Mouse (Mus musculus) lung, postnatal 14 days (tissue): ENCODE data around the gene Dnajc17.

Experiments used
- DNase-seq: peaks from one replicate; pipeline ENCODE4 v3.0.0; 2021

Dnajc17 gene

DNA sequence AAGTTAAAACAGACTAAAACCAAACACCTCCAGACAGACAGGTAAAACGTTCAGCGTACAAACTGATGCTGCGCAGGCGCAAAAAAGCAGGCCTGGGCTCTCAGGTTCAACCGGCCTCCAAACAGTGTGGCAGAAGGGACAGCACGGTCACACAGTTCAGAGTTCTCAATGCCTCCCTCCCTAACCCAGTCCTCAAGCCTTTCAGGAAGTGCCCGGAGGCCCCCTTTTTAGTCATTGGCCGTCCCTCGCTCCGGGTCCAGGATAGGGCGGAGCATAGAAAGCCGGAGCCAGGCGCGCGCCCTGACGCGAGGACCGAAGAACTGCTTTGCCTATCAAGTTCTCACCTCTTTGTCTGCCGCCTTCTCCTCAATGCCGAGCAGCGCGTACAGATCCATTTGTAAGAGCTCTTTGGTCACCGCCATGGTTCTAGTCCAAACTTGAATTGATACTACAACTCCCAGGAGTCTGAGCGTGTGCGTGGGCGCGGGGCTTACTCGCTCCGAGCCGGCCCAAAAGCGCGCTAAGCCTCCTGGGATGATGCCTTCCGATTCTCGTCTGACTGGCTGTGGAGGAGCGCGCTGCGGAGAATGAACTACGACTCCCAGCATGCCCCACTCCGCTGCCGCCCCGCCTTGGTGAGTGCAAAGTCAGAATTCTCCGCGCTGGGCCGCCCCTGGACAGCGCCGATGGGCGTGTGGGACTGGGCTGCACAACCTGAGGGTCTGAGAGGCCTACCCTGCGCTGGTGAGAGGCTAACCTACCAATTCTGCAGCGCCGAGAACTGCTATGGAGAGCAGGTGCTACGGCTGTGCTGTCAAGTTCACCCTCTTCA lies at the start of gene Dnajc17, which contains the start of gene Zfyve19:
TSS of gene Dnajc17 (minus strand) at position 452 of the 832 bp plus-strand sequence.
TSS of gene Zfyve19 (plus strand) at position 274 of the 832 bp plus-strand sequence.
- DNase-seq, result peak; percentile 94

DNA sequence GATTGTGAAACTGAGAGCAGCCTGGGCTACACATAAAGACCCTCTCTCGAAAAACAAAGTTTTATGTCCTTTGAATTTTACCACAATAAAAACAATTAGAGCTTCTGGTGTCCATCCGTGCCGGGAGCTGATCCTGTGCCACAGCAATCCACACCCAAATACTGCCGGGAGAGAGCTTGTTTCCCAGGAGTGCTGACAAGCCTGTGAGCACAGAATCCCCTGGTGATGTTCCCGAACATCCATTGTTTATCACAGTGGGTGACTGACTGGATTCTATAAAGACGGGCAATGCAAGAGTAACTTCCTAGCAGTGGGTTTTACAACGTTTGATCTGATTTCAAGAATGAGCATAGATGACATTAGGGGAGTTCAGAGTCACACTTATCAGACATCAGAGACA lies 46.4 kb upstream of the Dnajc17 start:
- no peak for DNase-seq

DNA sequence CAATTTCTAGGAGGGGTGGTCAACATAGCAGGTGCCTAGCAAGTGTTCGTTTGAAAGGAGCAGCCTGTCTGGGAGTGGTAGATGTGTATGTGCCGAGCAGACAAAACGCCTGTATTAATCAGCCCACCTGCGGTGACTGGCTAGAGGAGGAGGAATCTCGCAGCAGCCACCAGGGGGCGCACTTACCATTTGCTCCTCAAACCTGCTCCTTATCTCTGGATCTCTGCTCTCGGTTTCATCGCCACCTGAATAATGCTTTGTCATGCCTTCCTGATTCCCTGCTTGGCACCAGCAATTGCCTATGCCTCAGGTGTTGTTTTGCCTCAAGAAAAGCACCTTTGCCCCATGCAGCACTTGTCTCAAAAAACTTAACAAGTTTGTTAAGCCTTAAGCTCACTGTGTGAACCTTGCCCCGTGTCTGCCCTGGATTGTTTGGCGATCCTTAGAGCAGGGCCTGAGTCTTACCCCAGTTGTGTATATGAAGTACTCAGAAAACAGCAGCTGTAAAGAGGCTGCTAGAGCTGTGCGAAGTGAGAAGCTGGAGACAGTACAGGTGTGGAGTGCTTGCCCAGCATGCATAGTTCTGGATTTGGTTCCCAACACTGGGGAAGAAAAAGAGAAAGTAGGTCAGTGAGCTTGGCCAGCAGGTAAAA lies 42.4 kb upstream of the Dnajc17 start:
- peak; percentile 93 for DNase-seq

DNA sequence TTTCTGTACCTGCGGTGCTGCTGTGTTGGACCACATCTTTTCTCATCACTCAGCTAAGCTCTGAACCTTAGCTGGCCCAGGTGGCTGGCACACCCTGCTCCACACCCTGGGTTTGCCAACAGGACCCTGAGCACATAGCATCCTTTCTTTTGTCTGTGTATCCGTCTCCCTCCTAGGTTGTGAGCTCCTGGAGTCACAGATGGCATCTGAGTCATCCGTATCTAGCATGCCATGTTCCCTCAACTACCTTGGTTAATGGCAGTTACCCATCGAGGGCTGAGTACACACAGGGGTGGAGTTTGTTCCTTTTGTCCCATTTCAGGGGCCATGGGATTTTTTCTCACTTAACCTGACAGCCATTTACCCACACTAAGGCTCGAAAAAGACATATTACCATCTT lies 41.8 kb upstream of the Dnajc17 start:
- no peak for DNase-seq

DNA sequence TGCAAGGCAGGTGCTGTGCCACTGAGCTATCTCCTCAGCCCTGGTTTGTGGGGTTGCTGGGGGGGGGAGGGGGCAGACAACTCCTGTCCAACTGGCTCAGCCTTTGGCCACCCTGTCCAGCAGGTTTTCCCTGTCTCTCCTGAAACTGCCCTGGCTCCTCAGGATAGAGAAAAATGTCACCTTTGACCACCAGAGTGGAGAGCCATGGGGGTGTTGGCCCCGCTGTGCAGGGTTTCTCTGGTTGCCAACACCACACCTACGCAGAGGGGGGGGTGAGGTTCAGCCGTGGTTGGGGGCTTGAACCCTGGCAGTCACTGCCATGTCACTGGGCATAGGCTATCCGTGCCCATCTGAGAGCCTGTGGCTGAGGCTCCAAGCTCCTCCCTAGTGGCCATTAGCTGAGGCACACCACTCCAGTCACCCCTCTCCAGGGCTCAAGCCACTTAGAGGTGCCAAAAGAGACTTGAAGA lies 41.0 kb upstream of the Dnajc17 start:
- DNase-seq, result no peak

DNA sequence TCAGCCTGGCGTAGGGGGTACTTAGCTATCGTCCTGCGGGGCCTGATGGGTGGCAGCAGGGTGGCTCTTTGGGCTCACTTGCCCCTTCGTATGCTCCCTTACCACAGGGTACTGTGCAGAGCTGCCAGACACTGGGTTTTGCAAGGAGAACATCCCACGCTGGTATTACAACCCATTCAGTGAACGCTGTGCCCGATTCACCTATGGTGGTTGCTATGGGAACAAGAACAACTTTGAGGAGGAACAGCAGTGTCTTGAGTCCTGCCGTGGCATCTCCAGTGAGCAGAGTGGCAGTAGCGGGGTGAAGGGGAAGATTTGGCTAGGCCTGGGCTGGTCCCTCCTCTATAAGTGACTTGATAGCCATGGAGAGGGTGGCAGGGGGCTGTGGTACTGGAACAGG lies 39.3 kb upstream of the Dnajc17 start:
- no peak for DNase-seq

DNA sequence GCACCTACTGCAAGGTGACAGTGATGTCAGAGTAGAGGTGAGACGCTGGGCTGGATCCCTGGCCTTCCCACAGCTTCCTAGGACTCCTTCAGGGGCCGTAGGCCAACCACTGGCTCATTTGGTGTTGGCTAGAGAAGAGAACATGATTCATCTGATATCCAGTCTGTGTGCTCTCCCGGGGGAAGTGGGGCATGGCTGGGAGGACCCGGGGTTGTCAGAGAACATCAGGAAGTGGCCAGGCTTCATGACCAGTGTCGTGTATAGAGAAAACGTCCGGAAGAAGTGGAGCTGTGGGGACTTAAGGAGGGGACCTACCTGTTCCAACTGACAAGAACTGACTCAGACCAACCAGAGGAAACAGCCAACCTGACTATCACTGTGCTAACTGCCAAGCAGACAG lies 36.7 kb upstream of the Dnajc17 start:
- DNase-seq, result no peak

DNA sequence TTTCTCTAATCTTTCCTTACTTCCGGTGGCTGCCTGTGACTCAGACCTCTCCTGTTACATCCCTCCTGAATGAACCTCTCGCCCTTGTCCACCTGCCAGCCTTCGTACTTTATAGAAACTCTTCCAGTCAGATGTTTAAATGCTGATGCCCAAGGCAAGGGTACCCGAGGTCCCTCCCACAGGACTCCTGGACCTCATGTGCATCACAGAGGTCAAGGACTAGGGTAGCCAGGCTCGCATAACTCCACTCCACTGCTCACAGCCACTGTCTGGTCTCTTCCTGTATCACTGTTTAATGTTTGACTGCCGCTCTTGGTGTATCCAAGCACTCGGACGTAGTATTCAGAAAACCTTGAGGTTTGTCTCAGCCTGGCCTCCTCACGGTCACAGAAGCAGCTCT lies 34.0 kb upstream of the Dnajc17 start:
- no peak for DNase-seq

DNA sequence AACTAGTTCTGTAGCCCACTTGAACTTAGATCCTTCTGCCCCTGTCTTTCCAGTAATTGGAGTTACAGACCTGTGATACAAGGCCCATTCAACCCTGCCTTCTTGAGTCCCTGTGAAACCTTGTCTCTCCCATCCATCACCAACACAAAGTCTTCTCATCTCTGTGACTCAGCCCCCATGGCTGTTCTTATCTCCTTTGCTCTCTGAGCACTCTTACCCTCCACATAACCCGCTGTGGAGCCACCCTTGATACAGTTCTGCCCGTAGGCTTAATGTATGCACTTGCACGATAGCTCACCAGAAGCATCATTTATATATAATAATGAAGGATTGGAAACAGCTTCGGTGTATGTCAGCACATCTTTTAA lies 32.2 kb upstream of the Dnajc17 start:
- no peak for DNase-seq

DNA sequence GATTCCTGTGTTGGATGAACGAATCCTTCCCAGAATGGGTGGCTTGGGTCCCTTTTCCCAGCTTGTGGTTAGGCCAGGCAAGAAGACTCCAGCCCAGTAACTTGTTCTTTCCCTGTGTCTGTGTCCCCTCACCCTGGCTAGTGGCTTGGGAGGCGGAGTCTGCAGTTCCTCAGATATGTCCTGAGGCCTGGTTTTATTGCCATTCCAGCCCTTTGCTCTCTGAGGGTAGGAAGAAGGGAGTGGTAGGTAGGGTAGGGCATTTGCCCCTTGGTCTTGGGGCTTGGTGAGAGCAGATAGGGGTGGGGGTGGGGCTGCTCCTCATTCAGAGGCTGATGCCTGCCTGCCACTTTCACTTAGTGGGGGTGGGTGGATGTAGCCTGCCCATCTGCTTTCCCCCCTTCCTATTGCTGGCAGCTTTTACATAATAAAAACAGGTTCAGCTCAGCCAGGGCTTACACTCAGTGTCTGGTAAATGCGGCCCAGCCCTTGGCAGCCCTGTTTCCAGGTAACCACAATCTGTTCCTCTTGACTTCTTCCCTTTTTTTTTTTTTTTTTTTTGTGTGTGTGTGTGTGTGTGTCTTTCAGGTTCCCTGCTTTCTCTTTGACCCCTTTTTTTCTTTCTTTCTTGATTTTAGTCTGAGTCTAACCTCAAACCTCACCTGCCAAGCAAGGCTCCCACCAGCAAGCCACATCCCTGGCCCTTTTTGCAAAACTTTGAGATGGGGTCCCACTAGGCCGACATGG lies 31.7 kb upstream of the Dnajc17 start:
- DNase-seq, result no peak

DNA sequence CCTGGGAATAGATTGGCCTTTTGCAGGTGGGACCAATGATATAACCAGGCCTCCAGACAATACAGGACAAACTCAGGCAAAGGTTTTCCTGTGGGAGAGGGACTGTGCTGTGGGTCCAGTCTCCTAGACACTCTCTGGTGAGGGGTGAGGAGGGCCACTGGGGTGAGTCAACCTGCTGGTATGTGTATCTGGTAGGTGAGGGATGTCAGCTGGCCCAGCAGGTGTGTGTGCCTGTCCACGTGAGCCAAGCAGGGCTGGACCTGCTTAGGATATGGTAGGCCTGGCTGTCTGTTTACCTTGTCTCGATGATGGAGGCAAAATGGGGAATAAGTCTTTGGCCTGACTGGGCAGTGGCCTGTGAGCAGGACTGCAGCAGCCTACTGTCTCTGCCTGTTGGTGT lies 30.1 kb upstream of the Dnajc17 start:
- DNase-seq, result no peak

DNA sequence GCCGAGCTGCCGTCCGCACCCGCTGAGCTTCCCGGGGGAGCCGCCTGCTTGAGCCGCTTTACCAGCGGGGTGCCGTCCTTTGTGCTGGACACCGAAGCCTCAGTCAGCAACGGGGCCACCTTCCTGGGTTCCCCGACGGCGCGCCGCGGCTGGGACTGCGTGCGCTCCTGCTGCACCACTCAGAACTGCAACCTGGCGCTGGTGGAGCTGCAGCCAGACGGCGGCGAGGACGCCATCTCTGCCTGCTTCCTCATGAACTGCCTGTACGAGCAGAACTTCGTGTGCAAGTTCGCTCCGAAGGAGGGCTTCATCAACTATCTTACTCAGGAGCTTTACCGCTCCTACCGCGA lies 29.3 kb upstream of the Dnajc17 start:
- no peak for DNase-seq

DNA sequence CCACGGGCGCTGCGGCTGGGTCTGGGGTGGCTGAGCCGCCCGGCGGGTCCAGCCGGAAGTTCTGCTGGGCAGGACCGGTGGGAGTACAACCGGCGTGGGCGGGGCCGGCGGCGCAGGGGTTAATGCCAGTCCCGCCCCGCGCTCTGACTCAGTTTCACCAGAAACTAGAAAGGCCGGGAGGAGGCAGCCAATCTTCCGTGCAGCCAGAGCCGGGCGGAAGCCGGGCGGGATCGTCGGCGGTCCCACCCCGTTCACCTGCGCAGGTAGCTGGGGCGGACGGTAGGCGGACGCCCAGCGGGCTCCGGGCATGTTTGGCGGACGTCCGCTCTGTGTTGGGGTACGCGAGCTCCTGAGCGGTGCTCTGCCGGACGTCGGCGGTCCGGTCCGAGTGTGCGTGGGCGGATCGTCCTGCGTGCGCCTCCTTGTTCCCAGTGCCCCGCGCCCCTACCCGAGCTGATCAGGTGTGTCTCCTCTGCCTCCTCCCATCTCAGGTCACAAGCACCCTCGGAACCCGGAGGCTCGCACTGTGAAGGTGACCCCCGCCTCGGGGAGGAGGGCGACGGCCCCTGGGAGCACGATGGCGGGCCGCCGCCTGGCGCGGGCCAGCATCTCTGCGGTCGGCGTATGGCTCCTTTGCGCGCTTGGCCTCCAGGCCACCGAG lies 28.7 kb upstream of the Dnajc17 start, which contains the start of gene Spint1:
TSS of gene Spint1 (plus strand) at position 153 of the 661 bp plus-strand sequence.
- DNase-seq, result peak; percentile 55

DNA sequence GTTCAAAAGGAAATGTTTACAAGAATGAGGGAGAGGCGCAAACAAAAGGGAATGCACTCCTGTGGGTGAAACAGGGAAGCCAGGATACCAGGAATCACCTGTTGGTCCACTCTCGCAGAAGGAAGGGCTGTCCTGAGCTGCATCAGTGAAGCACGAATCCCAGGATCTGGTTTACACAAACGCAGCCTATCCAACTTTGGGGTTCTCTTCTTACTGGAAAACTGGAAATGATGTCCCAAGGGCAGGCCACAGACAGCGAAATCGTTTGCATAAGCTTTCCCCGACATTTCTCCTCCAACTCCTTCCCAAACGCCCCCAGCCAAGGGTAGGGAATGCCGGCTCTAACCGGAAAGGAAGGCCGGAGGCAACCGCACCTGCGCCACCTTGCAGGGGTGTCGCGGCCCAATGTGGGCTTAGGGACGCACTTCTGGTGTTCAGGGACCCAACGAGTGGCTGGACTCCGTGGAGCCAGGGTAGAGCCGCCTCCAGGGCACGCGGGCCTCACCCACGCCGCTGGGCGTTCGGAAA lies 28.2 kb upstream of the Dnajc17 start:
- no peak for DNase-seq

DNA sequence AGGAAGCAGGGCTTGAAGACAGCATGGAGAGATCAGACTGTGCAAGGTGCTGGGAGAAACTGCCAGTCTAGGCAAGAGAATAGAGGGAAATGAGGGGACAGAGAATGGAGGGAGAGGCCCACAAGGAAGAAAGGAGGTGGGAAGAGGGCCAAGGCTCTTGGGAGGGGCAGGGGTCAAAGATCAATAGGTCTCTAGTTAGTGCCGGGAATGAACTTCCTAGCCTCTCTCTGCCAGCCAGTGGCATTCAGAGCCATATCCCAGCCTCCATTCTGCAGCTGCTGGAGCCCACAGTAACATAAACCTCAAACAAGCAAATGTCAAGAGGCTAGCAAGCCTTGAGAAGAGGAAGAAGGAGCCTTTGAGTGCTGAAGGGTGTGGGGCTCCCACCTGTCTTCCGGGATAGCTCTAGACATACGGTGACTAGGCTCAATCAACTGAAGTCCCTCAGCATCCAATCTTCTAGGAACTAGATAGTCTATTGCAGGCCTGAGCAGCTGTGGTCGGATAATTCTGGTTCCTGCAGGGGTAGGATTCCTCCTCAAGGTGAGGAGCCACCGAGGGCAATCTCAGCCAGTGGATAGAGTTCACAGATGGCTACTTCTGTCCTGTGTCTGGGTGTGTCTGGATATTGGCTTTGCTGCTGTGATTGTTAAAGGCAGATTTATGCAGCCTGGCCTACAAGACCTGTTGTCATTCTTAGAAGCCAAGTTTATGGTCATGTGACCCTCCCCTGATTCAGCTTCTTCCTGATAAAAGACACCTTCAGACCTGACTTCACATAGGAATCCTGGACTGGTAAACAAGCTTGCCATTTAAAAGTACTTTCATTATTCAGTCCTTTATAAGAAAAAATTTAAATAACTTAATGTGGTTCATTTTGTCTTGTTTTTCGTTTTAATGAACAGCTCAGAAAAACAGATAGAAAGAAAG lies 21.4 kb upstream of the Dnajc17 start, which contains the start of gene Ppp1r14d:
TSS of gene Ppp1r14d (minus strand) at position 132 of the 930 bp plus-strand sequence.
- DNase-seq, result no peak

DNA sequence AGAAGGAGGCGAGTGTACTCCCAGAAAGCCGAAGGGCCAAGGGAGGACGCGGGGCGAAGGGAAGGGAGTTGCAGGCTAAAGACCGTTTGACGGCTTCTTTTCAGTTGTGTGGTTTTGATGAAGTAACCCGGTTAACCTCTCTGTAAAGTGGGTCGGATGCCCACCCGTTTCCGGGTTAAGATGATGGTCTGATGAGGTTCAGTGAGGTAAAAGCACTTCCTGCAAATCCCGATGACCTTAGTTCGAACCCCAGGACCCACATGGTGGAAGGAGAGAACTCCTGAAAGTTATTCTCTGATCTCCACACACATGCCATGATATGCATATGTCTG lies 547 bp upstream of the Dnajc17 start:
- no peak for DNase-seq

DNA sequence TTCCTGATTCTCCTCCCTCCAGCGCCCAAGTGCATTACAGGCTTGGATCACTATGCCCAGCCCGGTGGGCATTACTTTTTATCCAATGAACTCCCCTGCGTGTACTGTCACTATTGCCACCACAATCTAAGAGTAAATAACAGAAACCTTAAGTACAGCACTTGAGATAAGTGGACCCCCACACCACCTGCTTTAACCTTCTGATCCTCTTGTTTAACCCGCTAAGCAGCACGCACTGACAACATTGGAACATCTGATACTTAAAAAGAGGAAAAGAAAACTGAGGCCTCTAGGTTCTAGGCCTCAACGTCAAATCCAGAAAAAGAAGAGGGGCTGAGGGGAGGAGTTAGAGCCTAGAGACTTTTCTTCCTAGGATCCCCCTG lies 643 bp downstream of the Dnajc17 start:
- no peak for DNase-seq

DNA sequence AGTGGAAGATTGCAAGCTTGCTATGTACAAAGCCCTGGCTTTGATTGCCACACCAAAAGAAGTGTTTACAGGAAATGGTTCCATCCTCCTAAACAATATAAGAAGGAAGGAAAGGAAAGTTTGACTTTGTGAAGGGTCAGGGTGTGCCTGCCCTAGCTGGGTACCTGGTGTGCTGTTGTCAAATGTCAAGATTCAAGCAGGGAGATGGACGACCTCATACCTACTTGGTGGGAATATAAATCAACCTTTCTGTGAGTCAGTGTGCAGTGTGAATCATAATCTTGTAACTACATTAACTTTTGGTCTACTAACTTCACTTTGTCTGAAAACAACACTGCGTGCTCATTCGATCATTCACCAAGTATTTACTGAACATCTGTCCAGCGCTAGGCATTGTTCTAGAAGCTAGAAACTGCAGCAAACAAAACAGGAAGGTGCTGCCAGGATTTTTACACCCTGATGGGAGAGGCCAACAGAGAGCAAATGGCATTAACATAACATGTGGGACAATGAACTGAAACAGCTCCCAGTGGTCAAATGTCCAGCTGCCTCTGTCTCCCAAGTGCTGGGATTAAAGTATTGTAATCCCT lies 4.6 kb downstream of the Dnajc17 start:
- DNase-seq, result no peak

DNA sequence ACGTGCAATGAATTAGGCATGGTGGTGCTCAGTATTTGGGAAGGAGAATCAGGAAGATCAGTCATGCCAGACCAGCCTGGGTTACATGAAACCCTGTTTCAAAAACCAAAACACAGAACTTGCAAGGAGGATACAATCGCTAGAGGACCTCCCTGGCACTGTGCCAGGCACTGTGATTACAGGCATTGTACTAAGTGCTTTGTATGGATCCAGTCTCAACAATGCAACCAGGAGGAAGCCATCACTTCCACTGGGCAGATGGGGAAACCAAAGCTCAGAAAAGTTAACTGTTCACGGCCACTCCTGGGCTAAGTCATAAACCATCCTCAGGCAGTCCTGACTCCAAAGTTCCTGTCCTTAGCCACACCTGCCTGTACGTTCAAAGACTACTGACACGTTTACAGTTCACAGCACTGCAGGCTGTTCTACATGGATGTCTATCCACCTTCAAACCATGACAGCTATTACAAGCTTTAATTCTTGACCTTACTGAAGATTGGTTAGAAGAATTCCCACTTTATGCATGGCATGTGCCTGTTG lies 5.6 kb downstream of the Dnajc17 start:
- DNase-seq, result peak; percentile 67

DNA sequence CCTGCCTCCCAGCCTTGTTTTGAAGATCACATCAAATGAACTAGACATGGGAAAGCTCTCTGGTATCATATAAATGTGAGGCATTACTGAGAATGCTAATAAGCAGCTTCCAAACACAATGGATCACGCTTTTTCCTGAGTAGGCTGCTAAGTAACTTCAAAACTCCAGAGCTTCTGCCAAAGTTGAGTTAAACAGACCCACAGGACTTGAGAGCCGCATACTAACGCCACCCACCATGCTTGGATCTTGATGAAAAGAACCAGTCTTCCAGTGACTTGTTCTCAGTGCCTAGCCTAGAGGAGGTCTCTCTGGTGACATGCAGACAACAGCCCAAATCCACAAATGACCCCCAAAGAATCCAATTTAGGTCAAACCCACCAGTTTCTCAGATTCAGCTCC lies 9.7 kb downstream of the Dnajc17 start:
- no peak for DNase-seq

DNA sequence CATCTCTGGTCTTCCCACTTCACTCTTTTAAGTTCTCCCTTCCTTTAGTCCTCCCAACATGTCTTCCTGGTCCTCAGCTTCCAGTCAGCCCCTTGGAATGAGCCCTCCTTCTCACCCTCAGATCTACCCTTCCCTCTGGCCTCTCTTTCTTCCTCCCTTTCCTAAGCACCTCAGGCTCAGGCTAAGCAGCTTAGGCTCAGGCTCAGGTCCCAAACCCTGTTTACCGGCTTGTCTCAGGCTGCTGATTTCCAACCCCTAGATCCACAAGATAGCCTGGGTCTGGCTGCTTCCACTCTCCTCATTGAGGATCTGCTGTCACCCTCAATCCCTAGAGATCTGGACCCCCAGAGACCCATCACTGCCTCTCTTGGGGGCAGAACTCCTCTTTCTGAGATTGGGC lies 10.5 kb downstream of the Dnajc17 start:
- DNase-seq, result no peak
